Mouse (Mus musculus) B cell, adult 2 months (primary cell): ENCODE data around the gene Sugp1.

Experiments
- DNase-seq, 2 experiments: peaks; one replicate each; pipeline ENCODE4 v3.0.0; 2022

Gene Sugp1

GRCm38 (mm10) chr8:70112401-70113016 is 69.9 kb downstream of the Sugp1 start:
- peak; percentile 25 to 27 for DNase-seq

GRCm38 (mm10) chr8:70114488-70114887 is 71.9 kb downstream of the Sugp1 start:
- no peak for DNase-seq

GRCm38 (mm10) chr8:70114892-70115291 is 72.3 kb downstream of the Sugp1 start:
- DNase-seq: no peak

- peak; percentile 48 to 49 for DNase-seq
Measured at GRCm38 (mm10) chr8:70117611-70118010, 75.0 kb downstream of the Sugp1 start.

GRCm38 (mm10) chr8:70118726-70119700 is 76.4 kb downstream of the Sugp1 start:
- peak; percentile 36 to 50 for DNase-seq

GRCm38 (mm10) chr8:70120667-70121066 is 78.1 kb downstream of the Sugp1 start, which contains the start of gene Ncan:
Gene Ncan, minus strand, starts transcription at chr8:70120873.
- peak; percentile 36 to 48 for DNase-seq
